Mouse (Mus musculus): ENCODE results near the gene Atp1b2. TPM values are rescaled to one million over a fixed set of nuclear protein-coding genes. Genes with fewer than 3 reads are reported as not detected.

Gene Atp1b2
- total and polyA plus RNA-seq, 3 experiments: 13.4 to 136 TPM; not detected in 1

- no peaks in the 10 kb centered on the region for H3K79me2 ChIP-seq (ENCODE audit: control insufficient read depth, insufficient read depth, low read length, poor library complexity)
- H3K36me3 ChIP-seq (ENCODE audit: control insufficient read depth in 1 of 2, insufficient read depth in 2 of 2, low read length in 2 of 2): no peaks in the 10 kb centered on the region
- H3K27ac ChIP-seq (ENCODE audit: control insufficient read depth, low read depth, low read length): no peak overlapping the region
- no peak overlapping the region for H3K9ac ChIP-seq (ENCODE audit: control insufficient read depth, low read depth, low read length, poor library complexity, severe bottlenecking)
- TF ChIP-seq HCFC1 (IDR thresholded peaks at IDR 0.05; ENCODE audit: low read depth, low read length) (no peak), MEF2A (IDR thresholded peaks at IDR 0.05; ENCODE audit: extremely low read depth, insufficient replicate concordance, low read depth, low read length, poor library complexity, severe bottlenecking) (no peak), SMC3 (IDR thresholded peaks at IDR 0.05; ENCODE audit: low read depth, low read length) (no peak), TCF12 (IDR thresholded peaks at IDR 0.05; ENCODE audit: low read depth, low read length) (no peak), ZKSCAN1 (IDR thresholded peaks at IDR 0.05; ENCODE audit: low read depth, low read length) (no peak), MYB (IDR thresholded peaks at IDR 0.05; ENCODE audit: low read depth, low read length) (no peak), RAD21 (IDR thresholded peaks at IDR 0.05; ENCODE audit: low read depth, low read length) (no peak), E2F4 (IDR thresholded peaks at IDR 0.05; ENCODE audit: borderline replicate concordance, low read depth, low read length) (no peak), JUND (IDR thresholded peaks at IDR 0.05; ENCODE audit: low read depth, low read length) (no peak), ZMIZ1 (IDR thresholded peaks at IDR 0.05; ENCODE audit: low read depth, low read length) (no peak), MAX (IDR thresholded peaks at IDR 0.05; ENCODE audit: low read length) (no peak), BHLHE40 (IDR thresholded peaks at IDR 0.05; ENCODE audit: borderline replicate concordance, low read depth, low read length) (no peak), TBP (IDR thresholded peaks at IDR 0.05; ENCODE audit: low read depth, low read length) (no peak), USF2 (IDR thresholded peaks at IDR 0.05; ENCODE audit: borderline replicate concordance in 1 of 2, insufficient read depth in 1 of 2, low read depth in 1 of 2, low read length in 2 of 2) (no peak), GATA1 (IDR thresholded peaks at IDR 0.05; ENCODE audit: low read depth, low read length) (no peak), CHD2 (IDR thresholded peaks at IDR 0.05; ENCODE audit: low read length) (no peak), USF1 (IDR thresholded peaks at IDR 0.05; ENCODE audit: low read depth, low read length) (no peak), KAT2A (conservative IDR thresholded peaks at IDR 0.05; ENCODE audit: low read depth, low read length) (no peak)
- DNase-seq (ENCODE audit: low read depth, low spot score): no peak
- H3K9me3 ChIP-seq (replicated peaks; ENCODE audit: insufficient read depth, low read length): no peaks in the 10 kb centered on the region
- no peaks in the 10 kb centered on the region for H3K4me1 ChIP-seq (ENCODE audit: control insufficient read depth in 1 of 2, insufficient read depth in 2 of 2, low read length in 2 of 2)
- H3K4me3 ChIP-seq (ENCODE audit: control insufficient read depth in 1 of 2, insufficient read depth in 1 of 2, low read depth in 2 of 2, low read length in 2 of 2): no peak overlapping the region
- H3K27me3 ChIP-seq (ENCODE audit: control insufficient read depth in 1 of 2, insufficient read depth in 2 of 2, low read length in 2 of 2): peaks cover 0 to 4% of the 10 kb centered on the region in 2 experiments; a peak in 3 of 4 replicates
These were observed 53.0 kb downstream of the Atp1b2 start for GRCm38 (mm10) chr11:69552622-69553340.

GRCm38 (mm10) chr11:69551310-69551709 lies 54.4 kb downstream of the Atp1b2 start:
- no peaks in the 10 kb centered on the region for H3K36me3 ChIP-seq (ENCODE audit: control insufficient read depth in 1 of 2, insufficient read depth in 2 of 2, low read length in 2 of 2)
- no peaks in the 10 kb centered on the region for H3K4me1 ChIP-seq (ENCODE audit: control insufficient read depth in 1 of 2, insufficient read depth in 2 of 2, low read length in 2 of 2)
- H3K79me2 ChIP-seq (ENCODE audit: control insufficient read depth, insufficient read depth, low read length, poor library complexity): no peaks in the 10 kb centered on the region
- H3K4me3 ChIP-seq (ENCODE audit: control insufficient read depth in 1 of 2, insufficient read depth in 1 of 2, low read depth in 2 of 2, low read length in 2 of 2): no peak overlapping the region
- no peak for TF ChIP-seq NELFE (IDR thresholded peaks at IDR 0.05; ENCODE audit: low read depth, low read length)
- TF ChIP-seq BHLHE40 (IDR thresholded peaks at IDR 0.05; ENCODE audit: borderline replicate concordance, low read depth, low read length): no peak
- H3K27ac ChIP-seq (ENCODE audit: control insufficient read depth, low read depth, low read length): no peak overlapping the region
- H3K27me3 ChIP-seq (ENCODE audit: control insufficient read depth in 1 of 2, insufficient read depth in 2 of 2, low read length in 2 of 2): peaks cover 0 to 9% of the 10 kb centered on the region in 2 experiments; a peak in 3 of 4 replicates
- no peak for DNase-seq (ENCODE audit: low read depth, low spot score)
- H3K9ac ChIP-seq (ENCODE audit: control insufficient read depth, low read depth, low read length, poor library complexity, severe bottlenecking): no peak overlapping the region
- no peaks in the 10 kb centered on the region for H3K9me3 ChIP-seq (replicated peaks; ENCODE audit: insufficient read depth, low read length)

Other genes starting within 250 kb of the Atp1b2 start
Only the 30 nearest of the 32 such genes appear.
- gene Naa38, start 210.5 kb downstream of the Atp1b2 start, total RNA-seq (2012; rRNA removed): 190 and 191 TPM in 2 replicates
- 100 to 1,000 TPM in 1 of 2 experiments, not detected in 1; 173 TPM for gene Naa38, start 210.5 kb downstream of the Atp1b2 start, polyA plus RNA-seq (2012; ENCODE audit: insufficient read depth in 1 of 2, insufficient read length in 2 of 2, low read depth in 1 of 2, low replicate concordance in 2 of 2, missing spikeins in 1 of 2)
- 26.8 and 39.6 TPM in 2 replicates for gene Cyb5d1, start 210.3 kb downstream of the Atp1b2 start, total RNA-seq (2012; rRNA removed)
- gene Cyb5d1, start 210.3 kb downstream of the Atp1b2 start, polyA plus RNA-seq (2012; ENCODE audit: insufficient read depth in 1 of 2, insufficient read length in 2 of 2, low read depth in 1 of 2, low replicate concordance in 2 of 2, missing spikeins in 1 of 2): 10 to 100 TPM in 1 of 2 experiments, not detected in 1; 21.3 TPM
- gene Tmem88, start 207.7 kb downstream of the Atp1b2 start, total RNA-seq (2012; rRNA removed): 0.39 TPM in 2 replicates
- gene Tmem88, start 207.7 kb downstream of the Atp1b2 start, polyA plus RNA-seq (2012; ENCODE audit: insufficient read depth in 1 of 2, insufficient read length in 2 of 2, low read depth in 1 of 2, low replicate concordance in 2 of 2, missing spikeins in 1 of 2): under 1 TPM in 1 of 2 experiments, not detected in 1; 0.45 TPM
- gene Kdm6b, start 192.3 kb downstream of the Atp1b2 start, total RNA-seq (2012; rRNA removed): 5.8 and 7.2 TPM in 2 replicates
- gene Kdm6b, start 192.3 kb downstream of the Atp1b2 start, polyA plus RNA-seq (2012; ENCODE audit: insufficient read depth in 1 of 2, insufficient read length in 2 of 2, low read depth in 1 of 2, low replicate concordance in 2 of 2, missing spikeins in 1 of 2): 10 to 100 TPM; 25.0 to 43.4 TPM
- under 0.01 and 0.04 TPM in 2 replicates for gene Dnah2, start 56.8 kb downstream of the Atp1b2 start, total RNA-seq (2012; rRNA removed)
- gene Dnah2, start 56.8 kb downstream of the Atp1b2 start, polyA plus RNA-seq (2012; ENCODE audit: insufficient read depth in 1 of 2, insufficient read length in 2 of 2, low read depth in 1 of 2, low replicate concordance in 2 of 2, missing spikeins in 1 of 2): under 1 TPM in 1 of 2 experiments, not detected in 1; 0.07 TPM
- gene Efnb3, start 45.7 kb downstream of the Atp1b2 start, total RNA-seq (2012; rRNA removed): 0.20 and 0.23 TPM in 2 replicates
- gene Efnb3, start 45.7 kb downstream of the Atp1b2 start, polyA plus RNA-seq (2012; ENCODE audit: insufficient read depth in 1 of 2, insufficient read length in 2 of 2, low read depth in 1 of 2, low replicate concordance in 2 of 2, missing spikeins in 1 of 2): under 1 TPM in 1 of 2 experiments, not detected in 1; 0.72 TPM
- 18.5 and 18.9 TPM in 2 replicates for gene Wrap53, start 25.7 kb downstream of the Atp1b2 start, total RNA-seq (2012; rRNA removed)
- 10 to 100 TPM in 1 of 2 experiments, not detected in 1; 24.5 TPM for gene Wrap53, start 25.7 kb downstream of the Atp1b2 start, polyA plus RNA-seq (2012; ENCODE audit: insufficient read depth in 1 of 2, insufficient read length in 2 of 2, low read depth in 1 of 2, low replicate concordance in 2 of 2, missing spikeins in 1 of 2)
- gene Trp53, start 25.6 kb downstream of the Atp1b2 start, total RNA-seq (2012; rRNA removed): 74.1 and 76.4 TPM in 2 replicates
- gene Trp53, start 25.6 kb downstream of the Atp1b2 start, polyA plus RNA-seq (2012; ENCODE audit: insufficient read depth in 1 of 2, insufficient read length in 2 of 2, low read depth in 1 of 2, low replicate concordance in 2 of 2, missing spikeins in 1 of 2): 100 to 1,000 TPM in 1 of 2 experiments, not detected in 1; 212 TPM
- not detected in 2 replicates for gene Shbg, start 12.0 kb upstream of the Atp1b2 start, total RNA-seq (2012; rRNA removed)
- not detected for gene Shbg, start 12.0 kb upstream of the Atp1b2 start, polyA plus RNA-seq (2012; ENCODE audit: insufficient read depth in 1 of 2, insufficient read length in 2 of 2, low read depth in 1 of 2, low replicate concordance in 2 of 2, missing spikeins in 1 of 2)
- gene Sat2, start 16.1 kb upstream of the Atp1b2 start, total RNA-seq (2012; rRNA removed): not detected in 2 replicates
- gene Sat2, start 16.1 kb upstream of the Atp1b2 start, polyA plus RNA-seq (2012; ENCODE audit: insufficient read depth in 1 of 2, insufficient read length in 2 of 2, low read depth in 1 of 2, low replicate concordance in 2 of 2, missing spikeins in 1 of 2): not detected
- gene Fxr2, start 27.0 kb upstream of the Atp1b2 start, total RNA-seq (2012; rRNA removed): 90.2 and 95.1 TPM in 2 replicates
- 10 to 100 TPM in 1 of 2 experiments, not detected in 1; 97.6 TPM for gene Fxr2, start 27.0 kb upstream of the Atp1b2 start, polyA plus RNA-seq (2012; ENCODE audit: insufficient read depth in 1 of 2, insufficient read length in 2 of 2, low read depth in 1 of 2, low replicate concordance in 2 of 2, missing spikeins in 1 of 2)
- gene Sox15, start 49.4 kb upstream of the Atp1b2 start, total RNA-seq (2012; rRNA removed): not detected in 2 replicates
- gene Sox15, start 49.4 kb upstream of the Atp1b2 start, polyA plus RNA-seq (2012; ENCODE audit: insufficient read depth in 1 of 2, insufficient read length in 2 of 2, low read depth in 1 of 2, low replicate concordance in 2 of 2, missing spikeins in 1 of 2): under 1 TPM in 1 of 2 experiments, not detected in 1; 0.11 TPM
- 60.9 and 62.1 TPM in 2 replicates for gene Mpdu1, start 56.7 kb upstream of the Atp1b2 start, total RNA-seq (2012; rRNA removed)
- gene Mpdu1, start 56.7 kb upstream of the Atp1b2 start, polyA plus RNA-seq (2012; ENCODE audit: insufficient read depth in 1 of 2, insufficient read length in 2 of 2, low read depth in 1 of 2, low replicate concordance in 2 of 2, missing spikeins in 1 of 2): 100 to 1,000 TPM; 101 to 259 TPM
- 4.1 and 5.3 TPM in 2 replicates for gene Cd68, start 60.2 kb upstream of the Atp1b2 start, total RNA-seq (2012; rRNA removed)
- 10 to 100 TPM in 1 of 2 experiments, not detected in 1; 19.8 TPM for gene Cd68, start 60.2 kb upstream of the Atp1b2 start, polyA plus RNA-seq (2012; ENCODE audit: insufficient read depth in 1 of 2, insufficient read length in 2 of 2, low read depth in 1 of 2, low replicate concordance in 2 of 2, missing spikeins in 1 of 2)
- 1,645 and 1,689 TPM in 2 replicates for gene Eif4a1, start 66.5 kb upstream of the Atp1b2 start, total RNA-seq (2012; rRNA removed)
- gene Eif4a1, start 66.5 kb upstream of the Atp1b2 start, polyA plus RNA-seq (2012; ENCODE audit: insufficient read depth in 1 of 2, insufficient read length in 2 of 2, low read depth in 1 of 2, low replicate concordance in 2 of 2, missing spikeins in 1 of 2): 100 to 1,000 TPM; 114 to 634 TPM
- 121 and 147 TPM in 2 replicates for gene Senp3, start 76.1 kb upstream of the Atp1b2 start, total RNA-seq (2012; rRNA removed)
- 100 to 1,000 TPM; 171 to 890 TPM for gene Senp3, start 76.1 kb upstream of the Atp1b2 start, polyA plus RNA-seq (2012; ENCODE audit: insufficient read depth in 1 of 2, insufficient read length in 2 of 2, low read depth in 1 of 2, low replicate concordance in 2 of 2, missing spikeins in 1 of 2)
- 0.19 TPM in 1 of 2 replicates, not detected in the other for gene Tnfsf13, start 79.8 kb upstream of the Atp1b2 start, total RNA-seq (2012; rRNA removed)
- gene Tnfsf13, start 79.8 kb upstream of the Atp1b2 start, polyA plus RNA-seq (2012; ENCODE audit: insufficient read depth in 1 of 2, insufficient read length in 2 of 2, low read depth in 1 of 2, low replicate concordance in 2 of 2, missing spikeins in 1 of 2): under 1 TPM in 1 of 2 experiments, not detected in 1; 0.13 TPM
- not detected in 2 replicates for gene Tnfsf12, start 89.9 kb upstream of the Atp1b2 start, total RNA-seq (2012; rRNA removed)
- gene Tnfsf12, start 89.9 kb upstream of the Atp1b2 start, polyA plus RNA-seq (2012; ENCODE audit: insufficient read depth in 1 of 2, insufficient read length in 2 of 2, low read depth in 1 of 2, low replicate concordance in 2 of 2, missing spikeins in 1 of 2): under 1 TPM in 1 of 2 experiments, not detected in 1; 0.10 TPM
- gene Tnfsfm13, start 90.2 kb upstream of the Atp1b2 start, total RNA-seq (2012; rRNA removed): not detected in 2 replicates
- not detected for gene Tnfsfm13, start 90.2 kb upstream of the Atp1b2 start, polyA plus RNA-seq (2012; ENCODE audit: insufficient read depth in 1 of 2, insufficient read length in 2 of 2, low read depth in 1 of 2, low replicate concordance in 2 of 2, missing spikeins in 1 of 2)
- gene Polr2a, start 152.7 kb upstream of the Atp1b2 start, total RNA-seq (2012; rRNA removed): 16.6 and 22.2 TPM in 2 replicates
- gene Polr2a, start 152.7 kb upstream of the Atp1b2 start, polyA plus RNA-seq (2012; ENCODE audit: insufficient read depth in 1 of 2, insufficient read length in 2 of 2, low read depth in 1 of 2, low replicate concordance in 2 of 2, missing spikeins in 1 of 2): 100 to 1,000 TPM in 1 of 2 experiments, 10 to 100 TPM in 1; 73.9 to 193 TPM
- gene Slc35g3, start 156.0 kb upstream of the Atp1b2 start, total RNA-seq (2012; rRNA removed): 0.08 TPM in 1 of 2 replicates, not detected in the other
- under 1 TPM in 1 of 2 experiments, not detected in 1; 0.22 TPM for gene Slc35g3, start 156.0 kb upstream of the Atp1b2 start, polyA plus RNA-seq (2012; ENCODE audit: insufficient read depth in 1 of 2, insufficient read length in 2 of 2, low read depth in 1 of 2, low replicate concordance in 2 of 2, missing spikeins in 1 of 2)
- 1.4 and 2.4 TPM in 2 replicates for gene Zbtb4, start 160.0 kb upstream of the Atp1b2 start, total RNA-seq (2012; rRNA removed)
- 1 to 10 TPM in 1 of 2 experiments, not detected in 1; 2.7 TPM for gene Zbtb4, start 160.0 kb upstream of the Atp1b2 start, polyA plus RNA-seq (2012; ENCODE audit: insufficient read depth in 1 of 2, insufficient read length in 2 of 2, low read depth in 1 of 2, low replicate concordance in 2 of 2, missing spikeins in 1 of 2)
- 0.31 and 0.33 TPM in 2 replicates for gene Chrnb1, start 190.0 kb upstream of the Atp1b2 start, total RNA-seq (2012; rRNA removed)
- 1 to 10 TPM in 1 of 2 experiments, not detected in 1; 1.6 TPM for gene Chrnb1, start 190.0 kb upstream of the Atp1b2 start, polyA plus RNA-seq (2012; ENCODE audit: insufficient read depth in 1 of 2, insufficient read length in 2 of 2, low read depth in 1 of 2, low replicate concordance in 2 of 2, missing spikeins in 1 of 2)
- gene Fgf11, start 195.9 kb upstream of the Atp1b2 start, total RNA-seq (2012; rRNA removed): 4.8 and 5.1 TPM in 2 replicates
- 10 to 100 TPM in 1 of 2 experiments, not detected in 1; 26.8 TPM for gene Fgf11, start 195.9 kb upstream of the Atp1b2 start, polyA plus RNA-seq (2012; ENCODE audit: insufficient read depth in 1 of 2, insufficient read length in 2 of 2, low read depth in 1 of 2, low replicate concordance in 2 of 2, missing spikeins in 1 of 2)
- 0.29 and 0.31 TPM in 2 replicates for gene Tmem102, start 199.7 kb upstream of the Atp1b2 start, total RNA-seq (2012; rRNA removed)
- 1 to 10 TPM in 1 of 2 experiments, not detected in 1; 2.4 TPM for gene Tmem102, start 199.7 kb upstream of the Atp1b2 start, polyA plus RNA-seq (2012; ENCODE audit: insufficient read depth in 1 of 2, insufficient read length in 2 of 2, low read depth in 1 of 2, low replicate concordance in 2 of 2, missing spikeins in 1 of 2)
- gene Gm39566, start 209.4 kb upstream of the Atp1b2 start, total RNA-seq (2012; rRNA removed): 0.04 TPM in 1 of 2 replicates, not detected in the other
- not detected for gene Gm39566, start 209.4 kb upstream of the Atp1b2 start, polyA plus RNA-seq (2012; ENCODE audit: insufficient read depth in 1 of 2, insufficient read length in 2 of 2, low read depth in 1 of 2, low replicate concordance in 2 of 2, missing spikeins in 1 of 2)
- gene Spem2, start 212.5 kb upstream of the Atp1b2 start, total RNA-seq (2012; rRNA removed): not detected in 2 replicates
- gene Spem2, start 212.5 kb upstream of the Atp1b2 start, polyA plus RNA-seq (2012; ENCODE audit: insufficient read depth in 1 of 2, insufficient read length in 2 of 2, low read depth in 1 of 2, low replicate concordance in 2 of 2, missing spikeins in 1 of 2): not detected
- 0.19 TPM in 1 of 2 replicates, not detected in the other for gene Spem1, start 216.2 kb upstream of the Atp1b2 start, total RNA-seq (2012; rRNA removed)
- gene Spem1, start 216.2 kb upstream of the Atp1b2 start, polyA plus RNA-seq (2012; ENCODE audit: insufficient read depth in 1 of 2, insufficient read length in 2 of 2, low read depth in 1 of 2, low replicate concordance in 2 of 2, missing spikeins in 1 of 2): under 1 TPM in 1 of 2 experiments, not detected in 1; 0.15 TPM
- 20.3 and 20.9 TPM in 2 replicates for gene Nlgn2, start 231.8 kb upstream of the Atp1b2 start, total RNA-seq (2012; rRNA removed)
- gene Nlgn2, start 231.8 kb upstream of the Atp1b2 start, polyA plus RNA-seq (2012; ENCODE audit: insufficient read depth in 1 of 2, insufficient read length in 2 of 2, low read depth in 1 of 2, low replicate concordance in 2 of 2, missing spikeins in 1 of 2): 10 to 100 TPM; 29.8 to 43.3 TPM
- 176 and 190 TPM in 2 replicates for gene Tmem256, start 232.6 kb upstream of the Atp1b2 start, total RNA-seq (2012; rRNA removed)
- gene Tmem256, start 232.6 kb upstream of the Atp1b2 start, polyA plus RNA-seq (2012; ENCODE audit: insufficient read depth in 1 of 2, insufficient read length in 2 of 2, low read depth in 1 of 2, low replicate concordance in 2 of 2, missing spikeins in 1 of 2): 100 to 1,000 TPM in 1 of 2 experiments, not detected in 1; 181 TPM